Mouse (Mus musculus) lung, adult 2 months (tissue): Measurements from ENCODE around the gene Cct8l1.

Experiments
- CTCF ChIP-seq: fragments of 200-500 bp; IDR thresholded peaks from 2 replicates; pipeline ENCODE4 v1.5.1; 2011; ENCODE audit warnings: mild to moderate bottlenecking, low read length, control low read depth; ENCODE audit not compliant: insufficient read depth
- POLR2A ChIP-seq: fragments of 200-500 bp; IDR thresholded peaks from 2 replicates; pipeline ENCODE4 v1.6.1; 2011; ENCODE audit warnings: low read depth, mild to moderate bottlenecking, control low read depth, low read length, borderline replicate concordance; ENCODE audit errors: extremely low read depth

DNA sequence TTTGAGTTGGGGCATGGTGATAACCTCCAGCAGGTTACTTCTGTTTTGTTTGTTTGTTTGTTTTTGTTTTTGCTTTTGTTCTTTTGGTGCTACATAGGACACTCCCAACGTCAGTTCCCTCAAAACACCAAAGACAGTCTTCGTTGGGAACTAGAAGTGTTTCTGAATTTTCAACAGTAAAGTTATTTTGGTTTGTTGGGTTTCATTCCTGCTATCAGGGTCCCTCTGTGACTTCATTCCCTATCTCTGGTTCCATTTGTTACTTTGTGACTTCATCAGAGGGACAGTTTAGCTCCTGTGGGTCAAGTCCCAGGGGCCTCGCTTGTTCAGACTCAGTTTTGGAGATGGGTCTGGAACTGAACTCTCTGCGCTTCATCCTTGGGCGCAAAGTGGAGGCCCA lies at the start of gene Cct8l1:
- TF ChIP-seq POLR2A, result no peak
- no peak for TF ChIP-seq CTCF
